Comparison of ENCODE assay signal across 11 mouse cellular contexts in the genomic region with DNA sequence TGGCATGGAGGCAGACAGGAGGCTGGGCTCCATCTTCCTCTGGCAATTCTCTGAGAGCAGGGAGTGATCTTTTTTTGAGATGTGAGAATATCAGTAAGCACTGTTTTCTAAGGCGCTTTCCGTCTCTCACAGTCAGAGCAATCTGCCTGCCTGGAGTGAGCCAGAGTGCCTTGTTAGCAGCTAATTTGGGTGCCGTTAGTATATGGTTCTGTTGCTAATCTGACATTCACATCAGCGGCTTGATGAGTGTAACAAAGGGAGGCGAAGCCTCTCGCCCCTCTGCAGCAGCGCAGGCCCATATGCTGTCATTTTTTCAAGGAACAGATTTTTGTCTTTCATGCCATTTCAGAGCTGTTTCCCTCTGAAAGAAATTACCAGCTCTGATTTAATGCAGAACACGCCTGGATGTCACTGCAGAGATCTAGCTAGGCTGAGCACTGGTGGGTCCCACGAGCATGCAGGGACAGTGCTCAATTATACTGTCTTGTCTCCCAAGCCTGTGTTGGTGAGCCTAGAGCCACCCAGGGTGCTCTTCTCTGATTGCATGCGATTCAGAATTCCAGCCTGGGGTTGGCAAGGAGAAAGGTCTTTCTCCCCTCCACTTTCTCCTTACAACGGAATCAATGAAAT.
A peak's percentile ranks its signal among the peaks of the same experiment; 100 is the strongest.
DNase-seq lines count a peak whose midpoint lies in the region; ATAC-seq lines count a peak whose summit lies in the region.
"Had no signal": no experiment of that assay in that cellular context is flagged by ENCODE, and none has a peak within 500 bp of the region (broad histone marks: within the 10 kb centered on the region; RNA-seq: fewer than 3 reads in every experiment).

No protein-coding gene starts in this region.

- 43% methylated on average over 11 of the region's 11 CpGs for WGBS in embryonic facial prominence, embryonic 12.5 days
- WGBS in forebrain, embryonic 15.5 days = 25% methylated on average over 11 of the region's 11 CpGs
- WGBS in midbrain, embryonic 15.5 days = 41% methylated on average over 11 of the region's 11 CpGs

- no peaks in the 10 kb centered on the region for H3K9me3 ChIP-seq in embryonic facial prominence, embryonic 12.5 days
- H3K9me3 ChIP-seq in forebrain, embryonic 15.5 days = no peaks in the 10 kb centered on the region
- no peaks in the 10 kb centered on the region for H3K9me3 ChIP-seq in midbrain, embryonic 15.5 days
- H3K9me3 ChIP-seq: liver, embryonic 15.5 days had no signal

- no peak overlapping the region for H3K9ac ChIP-seq in embryonic facial prominence, embryonic 12.5 days
- peak overlapping the region; percentile 12; the same call in 1 of the 2 replicates for H3K9ac ChIP-seq in forebrain, embryonic 15.5 days (replicated peaks)
- no peak overlapping the region for H3K9ac ChIP-seq in midbrain, embryonic 15.5 days
- H3K9ac ChIP-seq: liver, embryonic 15.5 days had no signal

- peak overlapping the region; percentile 24; the same call in 1 of the 2 replicates for H3K27ac ChIP-seq in embryonic facial prominence, embryonic 12.5 days
- peak overlapping the region; percentile 98 for H3K27ac ChIP-seq in forebrain, embryonic 15.5 days (replicated peaks)
- peak overlapping the region; percentile 60 for H3K27ac ChIP-seq in midbrain, embryonic 15.5 days
- H3K27ac ChIP-seq: liver, embryonic 15.5 days had no signal

- H3K4me1 ChIP-seq in embryonic facial prominence, embryonic 12.5 days = peaks cover 58% of the 10 kb centered on the region
- peaks cover 46% of the 10 kb centered on the region for H3K4me1 ChIP-seq in forebrain, embryonic 15.5 days
- peaks cover 27% of the 10 kb centered on the region for H3K4me1 ChIP-seq in midbrain, embryonic 15.5 days
- H3K4me1 ChIP-seq: liver, embryonic 15.5 days had no signal

- H3K27me3 ChIP-seq in embryonic facial prominence, embryonic 12.5 days = no peaks in the 10 kb centered on the region
- H3K27me3 ChIP-seq in forebrain, embryonic 15.5 days = no peaks in the 10 kb centered on the region
- no peaks in the 10 kb centered on the region for H3K27me3 ChIP-seq in midbrain, embryonic 15.5 days (replicated peaks)
- H3K27me3 ChIP-seq: liver, embryonic 15.5 days had no signal

- H3K4me2 ChIP-seq in embryonic facial prominence, embryonic 12.5 days (replicated peaks) = no peak overlapping the region
- no peak overlapping the region for H3K4me2 ChIP-seq in forebrain, embryonic 15.5 days (replicated peaks)
- H3K4me2 ChIP-seq in midbrain, embryonic 15.5 days = no peak overlapping the region
- H3K4me2 ChIP-seq: liver, embryonic 15.5 days had no signal

- ATAC-seq in embryonic facial prominence, embryonic 12.5 days (ENCODE audit: insufficient number of reproducible peaks, insufficient read depth, low FRiP score, low TSS enrichment) = no peak
- ATAC-seq in forebrain, embryonic 15.5 days (replicated peaks) = peak; percentile 91
- peak; percentile 38; the same call in 1 of the 2 replicates for ATAC-seq in midbrain, embryonic 15.5 days (replicated peaks)
- no peak for ATAC-seq in erythroblast, adult 5-6 weeks (replicated peaks; ENCODE audit: low FRiP score, poor library complexity, severe bottlenecking)

- DNase-seq in layer of hippocampus, adult 9-10 months (ENCODE audit: low spot score) = peak; percentile 55
- no peak for DNase-seq in yolk sac, embryonic 10.5 days (ENCODE audit: low spot score)
- DNase-seq in urinary bladder, postnatal 36 days (ENCODE audit: low spot score in 2 of 2) = no peak
- DNase-seq in thymus, postnatal 0 days (ENCODE audit: low spot score) = no peak
- DNase-seq: kidney, adult 18-20 months; spleen, adult 18-20 months had no signal

- no peak overlapping the region for H3K4me3 ChIP-seq in embryonic facial prominence, embryonic 12.5 days
- H3K4me3 ChIP-seq in forebrain, embryonic 15.5 days = no peak overlapping the region
- no peak overlapping the region for H3K4me3 ChIP-seq in midbrain, embryonic 15.5 days
- H3K4me3 ChIP-seq: liver, embryonic 15.5 days had no signal

- H3K36me3 ChIP-seq in embryonic facial prominence, embryonic 12.5 days = no peaks in the 10 kb centered on the region
- H3K36me3 ChIP-seq in forebrain, embryonic 15.5 days = no peaks in the 10 kb centered on the region
- H3K36me3 ChIP-seq in midbrain, embryonic 15.5 days (replicated peaks) = no peaks in the 10 kb centered on the region
- H3K36me3 ChIP-seq: liver, embryonic 15.5 days had no signal

Comparison
In these comparisons a context has a peak if more than half of its experiments do, and no peak if none do; other contexts are left out.
1. ATAC-seq: peak in forebrain, embryonic 15.5 days (single experiment) and midbrain, embryonic 15.5 days (single experiment); none in embryonic facial prominence, embryonic 12.5 days (single experiment) and erythroblast, adult 5-6 weeks (single experiment).
2. H3K27ac ChIP-seq: peak in every context shown above with its lines; median percentile 98 in forebrain, embryonic 15.5 days; 60 in midbrain, embryonic 15.5 days; 24 in embryonic facial prominence, embryonic 12.5 days.